Mouse (Mus musculus): Measurements from ENCODE around the gene Pdap1.

DNA sequence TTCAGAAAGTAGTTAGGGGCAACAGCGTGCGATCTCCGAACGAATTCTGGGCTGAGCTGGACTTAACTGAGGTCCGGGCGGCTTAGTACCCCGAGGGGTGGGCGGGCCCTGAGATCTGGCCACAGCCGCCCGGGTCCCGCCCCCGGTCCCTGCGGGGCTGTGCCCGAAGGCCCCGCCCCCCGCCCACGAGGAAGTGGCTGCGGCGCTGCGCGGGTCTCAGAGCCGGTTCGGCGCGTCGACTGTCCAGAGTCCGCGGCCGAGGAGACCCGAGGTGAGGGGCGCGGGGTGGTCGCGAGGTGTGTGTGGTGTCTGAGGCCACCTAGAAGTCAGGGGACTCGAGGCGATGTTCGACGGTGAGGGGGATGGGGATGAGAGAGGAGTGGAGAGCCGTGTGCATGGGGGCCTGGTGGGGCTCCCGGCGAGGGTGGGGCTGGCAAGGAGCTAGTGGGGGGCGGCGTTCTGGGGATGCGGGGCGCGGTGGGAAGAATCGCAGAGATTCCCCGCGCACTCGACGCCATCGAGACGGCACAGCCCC is 25.9 kb downstream of the Pdap1 start, which contains the start of gene Arpc1b:
- TF ChIP-seq CTCF (IDR thresholded peaks at IDR 0.05; ENCODE audit: control insufficient read depth, insufficient read depth, insufficient read length) (no peak), CEBPB (IDR thresholded peaks at IDR 0.05; ENCODE audit: low read depth) (no peak), MAX (IDR thresholded peaks at IDR 0.05) (no peak), USF1 (IDR thresholded peaks at IDR 0.05; ENCODE audit: low read depth) (no peak), MYOD1 (IDR thresholded peaks at IDR 0.05; ENCODE audit: control insufficient read depth, insufficient read length, low read depth) (no peak), MYOG (IDR thresholded peaks at IDR 0.05; ENCODE audit: control insufficient read depth, extremely low read depth, insufficient read length) (no peak)
